Mouse (Mus musculus) thymus, postnatal 0 days (tissue): ENCODE results near the gene Krtap11-1. TPM values are rescaled to one million over a fixed set of nuclear protein-coding genes. Genes with fewer than 3 reads are reported as not detected.

Experiments
- DNase-seq: peaks from one replicate; pipeline ENCODE4 v3.0.0-alpha.2; 2015; ENCODE audit warnings: low spot score
- polyA plus RNA-seq: library from polyadenylated mRNA; unstranded; fragments of >200 nt; fragmentation: Nextera tagmentation; extraction: Ambion mirVana; gene quantifications from 2 replicates; pipeline ENCODE4 v1.2.1, GENCODE M21; 2015

Gene Krtap11-1
- not detected in 2 replicates for polyA plus RNA-seq

- DNase-seq, result no peak
Measured at GRCm38 (mm10) chr16:89571083-89571482, at the start of gene Krtap11-1. TSS of gene Krtap11-1 (minus strand) at chr16:89571183.

- no peak for DNase-seq
Measured at GRCm38 (mm10) chr16:89618190-89618589, 47.2 kb upstream of the Krtap11-1 start.

- no peak for DNase-seq
Measured at GRCm38 (mm10) chr16:89617251-89617650, 46.3 kb upstream of the Krtap11-1 start.

DNA sequence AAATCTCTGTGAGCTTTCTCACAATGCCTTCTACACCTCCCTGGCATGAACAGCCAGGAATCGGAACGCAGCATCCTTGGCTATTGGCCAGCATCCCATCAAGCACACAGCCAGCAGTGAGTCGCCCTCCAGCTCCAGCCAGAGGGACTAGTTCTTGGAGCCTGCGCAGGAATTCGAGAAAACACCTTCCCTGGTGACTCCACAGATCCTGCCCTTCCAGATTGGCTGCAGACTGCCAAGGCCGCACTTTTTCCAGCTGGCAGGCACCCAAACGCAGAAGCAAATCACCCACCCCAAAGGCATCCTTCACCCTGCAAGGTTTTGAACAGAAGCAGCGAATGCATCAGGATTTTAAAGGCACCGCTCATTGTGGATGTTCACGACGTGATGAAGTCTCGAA, 42.7 kb upstream of the Krtap11-1 start:
- no peak for DNase-seq

DNA sequence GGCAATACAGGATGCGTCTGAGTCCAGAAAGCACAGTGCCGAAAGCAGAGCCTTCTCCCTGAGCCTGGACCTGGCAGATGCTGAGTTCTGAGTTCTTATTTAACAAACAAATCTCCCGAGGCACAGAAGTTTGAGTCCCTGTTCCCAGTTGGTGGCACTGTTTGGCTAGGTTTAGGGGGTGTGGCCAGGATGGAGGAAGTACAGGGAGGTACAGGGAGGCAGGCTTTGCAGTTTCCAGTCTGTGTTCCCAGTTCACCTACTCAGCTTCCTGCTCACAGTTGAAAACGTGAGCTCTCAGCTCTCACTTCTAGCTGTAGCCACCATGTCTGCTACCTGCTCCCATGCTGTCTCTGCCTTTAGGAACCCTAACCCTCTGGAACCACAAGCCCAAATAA, 37.8 kb upstream of the Krtap11-1 start:
- no peak for DNase-seq

GRCm38 (mm10) chr16:89608161-89608790, 37.3 kb upstream of the Krtap11-1 start:
- DNase-seq, result no peak

- no peak for DNase-seq
Measured at GRCm38 (mm10) chr16:89606951-89607350, 36.0 kb upstream of the Krtap11-1 start.

DNA sequence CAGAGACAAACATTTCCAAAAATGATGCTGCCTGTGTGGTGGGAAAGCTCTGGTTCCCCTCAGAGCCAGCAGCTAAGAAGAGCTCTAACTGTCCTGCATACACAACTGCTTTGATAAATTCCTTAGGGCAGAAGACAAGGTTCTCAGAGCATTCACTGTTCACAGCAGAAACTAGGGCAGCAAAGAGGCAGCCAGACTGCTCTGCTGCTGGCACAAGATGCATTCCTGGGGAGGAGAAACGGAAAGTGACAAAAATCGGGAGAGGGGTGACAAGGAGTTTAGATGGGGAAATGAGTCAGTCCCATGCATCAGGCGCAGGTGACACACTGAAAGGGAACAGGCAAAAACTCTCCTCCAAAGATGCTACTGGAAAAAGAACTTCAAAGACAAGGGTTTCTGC, 16.2 kb upstream of the Krtap11-1 start:
- DNase-seq, result no peak

- no peak for DNase-seq
Measured at GRCm38 (mm10) chr16:89585604-89586508, 14.9 kb upstream of the Krtap11-1 start.

DNA sequence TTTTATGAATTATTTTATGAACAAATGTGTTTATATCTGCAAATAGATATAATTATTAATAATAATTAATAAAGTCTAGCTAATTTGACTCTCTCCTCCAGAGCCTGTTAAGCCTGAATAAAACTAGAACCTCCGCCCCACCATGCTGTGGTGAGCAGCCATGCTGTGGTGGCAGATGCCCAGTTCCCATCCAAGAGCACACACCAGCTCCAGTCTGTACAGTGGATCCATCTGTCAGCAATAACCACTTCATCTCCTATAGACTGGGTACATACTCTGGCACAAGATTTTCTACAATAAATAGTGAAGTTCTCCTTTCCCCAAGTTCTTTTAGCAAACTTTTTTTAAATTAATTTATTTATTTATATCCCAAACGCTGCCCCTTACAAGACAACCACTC, 10.7 kb upstream of the Krtap11-1 start:
- no peak for DNase-seq

GRCm38 (mm10) chr16:89570516-89570915, 467 bp downstream of the Krtap11-1 start:
- no peak for DNase-seq

- no peak for DNase-seq
Measured at GRCm38 (mm10) chr16:89569136-89569535, 1.8 kb downstream of the Krtap11-1 start.

- DNase-seq, result no peak
Measured at GRCm38 (mm10) chr16:89568141-89568540, 2.8 kb downstream of the Krtap11-1 start.

- no peak for DNase-seq
Measured at GRCm38 (mm10) chr16:89550298-89550697, 20.7 kb downstream of the Krtap11-1 start.

DNA sequence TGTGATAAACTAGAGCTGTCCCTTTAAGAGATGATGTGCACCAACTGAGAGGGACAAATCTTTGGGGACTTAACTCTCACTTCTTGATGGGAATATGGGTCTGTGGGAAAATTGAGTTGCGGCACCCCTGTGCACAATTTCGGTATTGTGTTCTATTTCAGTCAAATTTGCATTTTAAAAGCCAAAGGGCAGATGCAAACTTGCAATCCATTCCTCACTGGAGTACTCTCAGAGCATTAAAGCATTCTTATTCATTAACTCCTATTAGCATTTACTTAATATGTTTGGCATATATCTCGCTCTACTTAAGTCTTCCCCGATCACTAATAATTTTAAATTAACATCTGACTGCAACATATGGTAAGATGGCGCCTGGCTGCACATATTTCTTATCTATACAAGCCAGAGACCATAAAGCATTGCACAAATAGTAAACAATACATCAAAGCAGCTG, 32.9 kb downstream of the Krtap11-1 start:
- DNase-seq, result no peak

DNA sequence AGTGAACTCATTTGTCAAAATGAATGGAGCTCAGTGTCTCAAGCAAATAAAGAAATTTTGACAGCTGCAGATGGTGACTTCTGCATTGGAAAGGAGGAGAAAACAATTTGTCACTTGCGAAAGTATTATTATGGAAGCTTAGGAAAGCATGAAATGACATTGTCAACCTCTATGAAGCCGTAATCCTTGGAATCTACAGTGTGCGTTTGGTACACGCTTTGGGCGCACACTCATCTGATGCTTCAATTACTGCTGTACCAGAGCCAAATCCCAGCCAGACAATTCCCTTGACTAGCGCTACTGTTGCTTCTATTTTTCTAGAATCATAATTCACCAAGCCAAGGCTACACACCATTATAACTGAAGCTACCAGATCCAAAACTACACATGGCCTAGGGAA, 33.6 kb downstream of the Krtap11-1 start:
- DNase-seq, result no peak

DNA sequence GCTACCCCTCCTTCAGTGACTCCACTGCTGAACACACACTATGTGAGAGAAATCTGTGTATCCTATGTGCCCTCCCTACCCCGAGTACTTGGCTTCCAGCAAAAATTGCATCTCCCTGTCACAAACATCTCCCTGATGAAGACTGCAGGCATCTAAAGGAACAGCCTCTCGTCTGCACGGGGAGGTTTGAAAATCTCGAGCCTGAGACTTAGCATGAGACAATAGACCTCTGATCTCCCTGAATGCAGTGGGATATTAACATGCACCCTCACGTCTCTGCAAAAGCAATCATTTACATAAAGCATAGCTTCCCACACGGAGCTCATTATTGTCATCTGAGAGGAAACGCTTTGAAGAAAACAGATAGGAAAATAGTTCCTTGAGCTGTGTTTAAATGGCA, 40.4 kb downstream of the Krtap11-1 start:
- DNase-seq, result no peak

DNA sequence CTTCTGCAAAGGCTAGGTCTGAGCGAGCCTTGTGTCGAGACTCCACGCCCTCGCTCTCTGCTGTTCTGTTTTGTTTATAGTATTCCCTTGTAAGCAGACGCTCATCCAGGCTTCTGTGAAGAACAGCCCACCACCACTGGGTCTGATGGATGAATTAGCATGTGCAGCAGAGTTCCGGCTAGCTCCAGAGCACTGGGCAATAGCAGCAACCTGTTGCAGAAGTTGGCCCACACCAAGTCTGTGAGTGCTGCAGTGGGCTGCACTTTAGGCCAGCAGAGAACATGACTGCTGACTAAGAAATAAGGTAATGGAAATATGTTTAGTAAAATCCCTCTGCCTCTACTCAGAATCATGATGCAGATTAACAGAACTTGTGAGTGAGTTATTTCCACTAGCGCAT, 41.1 kb downstream of the Krtap11-1 start:
- DNase-seq, result no peak

GRCm38 (mm10) chr16:89528380-89528779, 42.6 kb downstream of the Krtap11-1 start:
- DNase-seq, result no peak

- no peak for DNase-seq
Measured at GRCm38 (mm10) chr16:89520996-89521395, 50.0 kb downstream of the Krtap11-1 start.

GRCm38 (mm10) chr16:89520555-89520954, 50.4 kb downstream of the Krtap11-1 start:
- DNase-seq, result no peak
